Mouse (Mus musculus) heart, embryonic 16.5 days (tissue): ENCODE measurements around the gene Acot13. TPM values are rescaled to one million over a fixed set of nuclear protein-coding genes. Genes with fewer than 3 reads are reported as not detected.
A peak's percentile ranks its signal among the peaks of the same experiment; 100 is the strongest.

Experiments used
- ATAC-seq: fragments of 200-750 bp; cut with Nextera tagmentation; replicated peaks from 2 replicates; pipeline ENCODE4 v1.8.0; 2017; ENCODE audit warnings: moderate number of reproducible peaks; ENCODE audit not compliant: insufficient read depth, low FRiP score; ENCODE audit errors: extremely low read depth
- H3K27ac ChIP-seq: fragments of 300-500 bp; sonication (generic); 2 replicates; pipeline ENCODE4 v1.5.1; 2014; ENCODE audit warnings: mild to moderate bottlenecking, low read length, control low read depth, moderate library complexity
- H3K27me3 ChIP-seq: fragments of 300-500 bp; sonication (generic); 2 replicates; pipeline ENCODE4 v1.6.1; 2014; ENCODE audit warnings: low read length, mixed read lengths; ENCODE audit not compliant: control insufficient read depth, insufficient read depth
- H3K36me3 ChIP-seq: fragments of 300-500 bp; sonication (generic); 2 replicates; pipeline ENCODE4 v1.6.1; 2014; ENCODE audit not compliant: control insufficient read depth, insufficient read depth
- H3K4me1 ChIP-seq: fragments of 300-500 bp; sonication (generic); 2 replicates; pipeline ENCODE4 v1.6.1; 2014; ENCODE audit warnings: low read length, mixed read lengths; ENCODE audit not compliant: control insufficient read depth, insufficient read depth
- H3K4me2 ChIP-seq: fragments of 300-500 bp; sonication (generic); 2 replicates; pipeline ENCODE4 v1.6.1; 2014; ENCODE audit warnings: low read depth, mild to moderate bottlenecking, control low read depth, low read length
- H3K4me3 ChIP-seq: fragments of 300-500 bp; sonication (generic); 2 replicates; pipeline ENCODE4 v1.5.1; 2014; ENCODE audit warnings: mild to moderate bottlenecking, control low read depth, low read length
- H3K9ac ChIP-seq: fragments of 300-500 bp; sonication (generic); 2 replicates; pipeline ENCODE4 v1.6.1; 2014; ENCODE audit warnings: low read length, control low read depth
- H3K9me3 ChIP-seq: fragments of 300-500 bp; sonication (generic); replicated peaks from 2 replicates; pipeline ENCODE4 v1.6.1; 2016; ENCODE audit warnings: low read length; ENCODE audit not compliant: control insufficient read depth
- WGBS: fragments of 180-500 bp; shearing (Covaris S2); extraction: QIAGEN DNeasy Blood & Tissue Kit; methylation state at CpG from one replicate; pipeline ENCODE4 v1.1.7; 2014; 5-methylcytosine and 5-hydroxymethylcytosine counted together
- polyA plus RNA-seq: library from polyadenylated mRNA; unstranded; fragments of >200 nt; fragmentation: Nextera tagmentation; extraction: Ambion mirVana; gene quantifications from 2 replicates; pipeline ENCODE4 v1.2.1, GENCODE M21; 2015

The Acot13 gene
- 326 and 343 TPM in 2 replicates for polyA plus RNA-seq

- ATAC-seq, result peak; percentile 95
- no peaks in the 10 kb centered on the region for H3K9me3 ChIP-seq
Observed at GRCm38 (mm10) chr13:24831353-24832130, at the start of gene Acot13, which contains the start of gene Tdp2. Gene Acot13 (minus strand): TSS chr13:24831540. Gene Tdp2 (plus strand): TSS chr13:24831679.

GRCm38 (mm10) chr13:24880704-24881103 lies 49.4 kb upstream of the Acot13 start:
- no peak for ATAC-seq
- Histone ChIP-seq H3K36me3 (no peaks in the 10 kb centered on the region), H3K4me2 (no peak overlapping the region), H3K4me1 (no peaks in the 10 kb centered on the region), H3K9ac (no peak overlapping the region), H3K4me3 (no peak overlapping the region), H3K9me3 (0 out of 2 replicates have a peak, but pooled peaks cover 4% of the 10 kb centered on the region), H3K27me3 (no peaks in the 10 kb centered on the region), H3K27ac (no peak overlapping the region)
- 74% methylated on average over 5 of the region's 5 CpGs for WGBS

More at GRCm38 (mm10) chr13:24831353-24832130, at the start of gene Acot13, which contains the start of gene Tdp2:
- Histone ChIP-seq H3K36me3 (0 out of 2 replicates have a peak, but pooled peaks cover 2% of the 10 kb centered on the region), H3K9ac (peak within 1 kb of the TSS; percentile 92), H3K27me3 (no peaks in the 10 kb centered on the region), H3K27ac (peak within 1 kb of the TSS; percentile 95), H3K4me1 (peaks cover 29% of the 10 kb centered on the region), H3K4me3 (peak within 1 kb of the TSS; percentile 85), H3K4me2 (peak within 1 kb of the TSS; percentile 76)
- under 1% methylated on average over 78 of the region's 90 CpGs for WGBS

- no peaks in the 10 kb centered on the region for H3K36me3 ChIP-seq
- H3K27me3 ChIP-seq, result no peaks in the 10 kb centered on the region
- no peak overlapping the region for H3K4me2 ChIP-seq
- no peak overlapping the region for H3K9ac ChIP-seq
- no peaks in the 10 kb centered on the region for H3K4me1 ChIP-seq
- whole genome bisulfite sequencing, result 73% methylated on average over 6 of the region's 6 CpGs
- 0 out of 2 replicates have a peak, but pooled peaks cover 4% of the 10 kb centered on the region for H3K9me3 ChIP-seq
- no peak overlapping the region for H3K27ac ChIP-seq
- ATAC-seq, result no peak
- H3K4me3 ChIP-seq, result no peak overlapping the region
Observed at GRCm38 (mm10) chr13:24880208-24880607, 48.9 kb upstream of the Acot13 start.

- Histone ChIP-seq H3K9ac (no peak overlapping the region), H3K4me3 (no peak overlapping the region), H3K27ac (no peak overlapping the region), H3K36me3 (no peaks in the 10 kb centered on the region), H3K27me3 (no peaks in the 10 kb centered on the region), H3K4me1 (no peaks in the 10 kb centered on the region), H3K9me3 (0 out of 2 replicates have a peak, but pooled peaks cover 4% of the 10 kb centered on the region), H3K4me2 (no peak overlapping the region)
- 82% methylated on average over 15 of the region's 15 CpGs for WGBS
- ATAC-seq, result no peak
Observed at GRCm38 (mm10) chr13:24879359-24880040, 48.2 kb upstream of the Acot13 start.

- Histone ChIP-seq H3K4me2 (no peak overlapping the region), H3K27ac (no peak overlapping the region), H3K4me1 (no peaks in the 10 kb centered on the region), H3K4me3 (no peak overlapping the region), H3K9ac (no peak overlapping the region), H3K27me3 (no peaks in the 10 kb centered on the region), H3K9me3 (no peaks in the 10 kb centered on the region), H3K36me3 (no peaks in the 10 kb centered on the region)
- WGBS, result 83% methylated on average over 7 of the region's 7 CpGs
- ATAC-seq, result no peak
Observed at GRCm38 (mm10) chr13:24868233-24868632, 36.9 kb upstream of the Acot13 start.

- H3K27me3 ChIP-seq, result no peaks in the 10 kb centered on the region
- no peak overlapping the region for H3K4me2 ChIP-seq
- no peak for ATAC-seq
- no peaks in the 10 kb centered on the region for H3K36me3 ChIP-seq
- no peaks in the 10 kb centered on the region for H3K4me1 ChIP-seq
- H3K4me3 ChIP-seq, result no peak overlapping the region
- WGBS, result 88% methylated on average over 10 of the region's 10 CpGs
- no peaks in the 10 kb centered on the region for H3K9me3 ChIP-seq
- H3K27ac ChIP-seq, result no peak overlapping the region
- no peak overlapping the region for H3K9ac ChIP-seq
Observed at GRCm38 (mm10) chr13:24867789-24868188, 36.4 kb upstream of the Acot13 start.

GRCm38 (mm10) chr13:24866430-24867402 lies 35.4 kb upstream of the Acot13 start:
- H3K4me1 ChIP-seq, result peaks cover 5% of the 10 kb centered on the region; the same call in 1 of the 2 replicates
- H3K27me3 ChIP-seq, result no peaks in the 10 kb centered on the region
- H3K36me3 ChIP-seq, result no peaks in the 10 kb centered on the region
- WGBS, result 60% methylated on average over 9 of the region's 9 CpGs
- H3K9me3 ChIP-seq, result no peaks in the 10 kb centered on the region
- no peak overlapping the region for H3K4me3 ChIP-seq
- H3K9ac ChIP-seq, result no peak overlapping the region
- no peak for ATAC-seq
- no peak overlapping the region for H3K4me2 ChIP-seq
- H3K27ac ChIP-seq, result no peak overlapping the region

- peaks cover 5% of the 10 kb centered on the region; the same call in 1 of the 2 replicates for H3K4me1 ChIP-seq
- no peak overlapping the region for H3K9ac ChIP-seq
- H3K4me3 ChIP-seq, result no peak overlapping the region
- no peaks in the 10 kb centered on the region for H3K36me3 ChIP-seq
- no peak overlapping the region for H3K4me2 ChIP-seq
- no peak for ATAC-seq
- H3K27me3 ChIP-seq, result no peaks in the 10 kb centered on the region
- whole genome bisulfite sequencing, result 51% methylated on average over 7 of the region's 7 CpGs
- no peak overlapping the region for H3K27ac ChIP-seq
- no peaks in the 10 kb centered on the region for H3K9me3 ChIP-seq
Observed at GRCm38 (mm10) chr13:24862520-24862919, 31.2 kb upstream of the Acot13 start.
